Mouse (Mus musculus): ENCODE measurements around the gene Usp40.
A peak's percentile ranks its signal among the peaks of the same experiment; 100 is the strongest.

Usp40 gene

GRCm38 (mm10) chr1:87947681-87948091 lies 60.7 kb downstream of the Usp40 start:
- no peak for DNase-seq (ENCODE audit: low read depth)

GRCm38 (mm10) chr1:87941765-87942164 lies 66.6 kb downstream of the Usp40 start:
- DNase-seq (ENCODE audit: low read depth) = no peak

- no peak for DNase-seq (ENCODE audit: low read depth)
Observed at GRCm38 (mm10) chr1:87936516-87936915, 71.8 kb downstream of the Usp40 start.

GRCm38 (mm10) chr1:87936075-87936474 lies 72.3 kb downstream of the Usp40 start:
- no peak for DNase-seq (ENCODE audit: low read depth)

- no peak for DNase-seq (ENCODE audit: low read depth)
Observed at GRCm38 (mm10) chr1:87935546-87935945, 72.8 kb downstream of the Usp40 start.

- no peak for DNase-seq (ENCODE audit: low read depth)
Observed at GRCm38 (mm10) chr1:87935095-87935494, 73.3 kb downstream of the Usp40 start.

GRCm38 (mm10) chr1:87933051-87933450 lies 75.3 kb downstream of the Usp40 start:
- DNase-seq (ENCODE audit: low read depth) = no peak

GRCm38 (mm10) chr1:87929730-87930129 lies 78.6 kb downstream of the Usp40 start:
- no peak for DNase-seq (ENCODE audit: low read depth)

GRCm38 (mm10) chr1:87924888-87925287 lies 83.5 kb downstream of the Usp40 start:
- DNase-seq (ENCODE audit: low read depth) = no peak

GRCm38 (mm10) chr1:87922666-87923065 lies 85.7 kb downstream of the Usp40 start:
- DNase-seq (ENCODE audit: low read depth) = peak; percentile 22

GRCm38 (mm10) chr1:87920056-87920614 lies 88.2 kb downstream of the Usp40 start:
- no peak for DNase-seq (ENCODE audit: low read depth)

GRCm38 (mm10) chr1:87918061-87918460 lies 90.3 kb downstream of the Usp40 start:
- DNase-seq (ENCODE audit: low read depth) = no peak

GRCm38 (mm10) chr1:87917361-87917760 lies 91.0 kb downstream of the Usp40 start:
- no peak for DNase-seq (ENCODE audit: low read depth)

- no peak for DNase-seq (ENCODE audit: low read depth)
Observed at GRCm38 (mm10) chr1:87913356-87913755, 95.0 kb downstream of the Usp40 start.

- no peak for DNase-seq (ENCODE audit: low read depth)
Observed at GRCm38 (mm10) chr1:87910428-87910827, 97.9 kb downstream of the Usp40 start.

GRCm38 (mm10) chr1:87909565-87909964 lies 98.8 kb downstream of the Usp40 start:
- DNase-seq (ENCODE audit: low read depth) = peak; percentile 27

- DNase-seq (ENCODE audit: low read depth) = no peak
Observed at GRCm38 (mm10) chr1:87908736-87909135, 99.6 kb downstream of the Usp40 start.

- no peak for DNase-seq (ENCODE audit: low read depth)
Observed at GRCm38 (mm10) chr1:87908006-87908405, 100.3 kb downstream of the Usp40 start.

GRCm38 (mm10) chr1:87906361-87906956 lies 101.9 kb downstream of the Usp40 start:
- DNase-seq (ENCODE audit: low read depth) = no peak

GRCm38 (mm10) chr1:87902186-87902585 lies 106.2 kb downstream of the Usp40 start:
- no peak for DNase-seq (ENCODE audit: low read depth)

GRCm38 (mm10) chr1:87900979-87901378 lies 107.4 kb downstream of the Usp40 start:
- DNase-seq (ENCODE audit: low read depth) = no peak

- no peak for DNase-seq (ENCODE audit: low read depth)
Observed at GRCm38 (mm10) chr1:87899701-87900100, 108.7 kb downstream of the Usp40 start.

- DNase-seq (ENCODE audit: low read depth) = no peak
Observed at GRCm38 (mm10) chr1:87896921-87897320, 111.4 kb downstream of the Usp40 start.

All from c-Kit-positive CD71-positive TER-119-negative erythroid progenitor cells, embryonic 14.5 days (primary cell).